Mouse (Mus musculus): Measurements from ENCODE around the gene Fxyd4.

GRCm38 (mm10) chr6:117920659-117921640 lies 16.5 kb downstream of the Fxyd4 start:
- TF ChIP-seq CTCF (IDR thresholded peaks at IDR 0.05; ENCODE audit: low read depth, low read length) = peak; percentile 42; the same call in 1 of the 2 replicates
- TF ChIP-seq POLR2A (IDR thresholded peaks at IDR 0.05; ENCODE audit: extremely low read depth, insufficient read depth, low read length) = no peak

Measured in liver, adult 2 months (tissue).